Mouse (Mus musculus) liver, embryonic 14.5 days (tissue): ENCODE data around the gene Ift46. TPM values are rescaled to one million over a fixed set of nuclear protein-coding genes. Genes with fewer than 3 reads are reported as not detected.

Experiments
- ATAC-seq: fragments of 200-750 bp; cut with Nextera tagmentation; 2 replicates; pipeline ENCODE4 v1.8.0; 2017; ENCODE audit warnings: moderate number of reproducible peaks, mild to moderate bottlenecking, moderate library complexity; ENCODE audit not compliant: insufficient read depth
- DNase-seq, 3 experiments: peaks; one replicate each; pipeline ENCODE4 v3.0.0-alpha.2; 2012 to 2013; ENCODE audit warnings: low read depth in 3 of 3, low spot score in 3 of 3
- H3K27ac ChIP-seq: fragments of 300-500 bp; sonication (generic); 2 replicates; pipeline ENCODE4 v1.5.1; 2014; ENCODE audit warnings: moderate library complexity, mild to moderate bottlenecking, control low read depth, inconsistent platforms
- H3K27me3 ChIP-seq: fragments of 300-500 bp; sonication (generic); 2 replicates; pipeline ENCODE4 v1.6.1; 2014; ENCODE audit warnings: mild to moderate bottlenecking, low read length, moderate library complexity; ENCODE audit not compliant: control insufficient read depth, insufficient read depth
- H3K36me3 ChIP-seq: fragments of 300-500 bp; sonication (generic); replicated peaks from 2 replicates; pipeline ENCODE4 v1.6.1; 2014; ENCODE audit warnings: low read depth; ENCODE audit not compliant: control insufficient read depth, insufficient read depth
- H3K4me1 ChIP-seq, 2 experiments: fragments of 200-500 bp in 1 of 2; fragments of 300-500 bp in 1 of 2; sonication (generic) in 1 of 2; replicated peaks; 2 replicates each; pipeline ENCODE4 v1.6.1; 2012 to 2014; ENCODE audit warnings: antibody characterized with exemption in 1 of 2, inconsistent platforms in 1 of 2, low read length in 1 of 2; ENCODE audit not compliant: control insufficient read depth in 2 of 2, insufficient read depth in 2 of 2
- H3K4me2 ChIP-seq: fragments of 300-500 bp; sonication (generic); 2 replicates; pipeline ENCODE4 v1.6.1; 2014; ENCODE audit warnings: low read depth, mild to moderate bottlenecking, control low read depth, moderate library complexity
- H3K4me3 ChIP-seq, 2 experiments: fragments of 200-500 bp in 1 of 2; fragments of 300-500 bp in 1 of 2; sonication (generic) in 1 of 2; 2 replicates each; pipeline ENCODE4 v1.5.1; 2012 to 2014; ENCODE audit warnings: low read depth in 2 of 2, low read length in 2 of 2, mild to moderate bottlenecking in 2 of 2, control low read depth in 1 of 2, inconsistent platforms in 1 of 2, moderate library complexity in 1 of 2; ENCODE audit not compliant: insufficient read depth in 1 of 2
- H3K9ac ChIP-seq: fragments of 300-500 bp; sonication (generic); replicated peaks from 2 replicates; pipeline ENCODE4 v1.6.1; 2014; ENCODE audit warnings: mild to moderate bottlenecking, control low read depth, moderate library complexity
- H3K9me3 ChIP-seq: fragments of 300-500 bp; sonication (generic); 2 replicates; pipeline ENCODE4 v1.6.1; 2016; ENCODE audit warnings: low read length, mixed read lengths; ENCODE audit not compliant: control insufficient read depth
- CTCF ChIP-seq: IDR thresholded peaks from 2 replicates; pipeline ENCODE4 v1.5.1; 2016; ENCODE audit warnings: antibody characterized with exemption, low read depth, control low read depth
- EP300 ChIP-seq: IDR thresholded peaks from 2 replicates; pipeline ENCODE4 v1.6.1; 2016; ENCODE audit warnings: antibody characterized with exemption, low read depth
- WGBS: fragments of 180-500 bp; shearing (Covaris S2); extraction: QIAGEN DNeasy Blood & Tissue Kit; methylation state at CpG from one replicate; pipeline ENCODE4 v1.1.7; 2014; ENCODE audit not compliant: insufficient replicate concordance; 5-methylcytosine and 5-hydroxymethylcytosine counted together
- polyA plus RNA-seq, 2 experiments: library from polyadenylated mRNA; depleted of rRNA in 1 of 2; stranded (reverse) in 1 of 2; unstranded in 1 of 2; fragments of >200 nt; fragmentation: Nextera tagmentation in 1 of 2; extraction: Ambion mirVana in 1 of 2; gene quantifications; 2 replicates each; pipeline versions ENCODE4 v1.2.1 to v1.2.3; 2012 to 2014

Ift46 gene
- polyA plus RNA-seq, 2 experiments, result 11.3 to 17.3 TPM

- peak overlapping the region; percentile 62 for H3K4me2 ChIP-seq
- TF ChIP-seq EP300, result no peak
- TF ChIP-seq CTCF, result peak; percentile 26; the same call in 1 of the 2 replicates
- 2% methylated on average over 40 of the region's 40 CpGs for WGBS
- H3K4me1 ChIP-seq, result peaks cover 3 to 23% of the 10 kb centered on the region in 2 experiments
- H3K27ac ChIP-seq, result no peak overlapping the region
- no peak overlapping the region; the same call in 1 of the 2 replicates for H3K9ac ChIP-seq
- no peaks in the 10 kb centered on the region for H3K9me3 ChIP-seq
- DNase-seq (peak; percentile 33 to 44 (median 41)), ATAC-seq (peak; percentile 71)
- H3K4me3 ChIP-seq, result peak overlapping the region; percentile 44 to 45
- H3K36me3 ChIP-seq, result no peaks in the 10 kb centered on the region
- H3K27me3 ChIP-seq, result no peaks in the 10 kb centered on the region
Observed at GRCm38 (mm10) chr9:44721154-44721876, 46.4 kb upstream of the Ift46 start.

DNA sequence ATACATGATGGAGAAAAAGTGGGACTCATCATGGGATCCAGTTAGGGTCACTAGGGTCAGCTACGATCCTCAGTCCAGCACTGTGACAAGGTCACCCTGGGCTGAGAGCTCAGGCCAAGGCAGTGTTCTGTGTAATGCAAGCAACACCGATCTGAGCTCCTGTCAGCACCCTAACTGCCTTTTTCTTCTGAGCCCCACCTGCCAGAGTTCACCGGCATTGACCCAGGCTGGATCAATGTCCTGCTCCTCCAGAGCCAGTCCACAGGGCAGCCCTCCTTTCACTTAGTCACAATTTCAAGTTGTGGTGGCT, 45.9 kb upstream of the Ift46 start:
- Histone ChIP-seq H3K9me3 (no peaks in the 10 kb centered on the region), H3K36me3 (no peaks in the 10 kb centered on the region), H3K4me1 (peaks cover 3 to 22% of the 10 kb centered on the region in 2 experiments), H3K9ac (no peak overlapping the region), H3K27ac (no peak overlapping the region), H3K4me2 (peak overlapping the region; percentile 62; the same call in 1 of the 2 replicates), H3K4me3 (no peak overlapping the region), H3K27me3 (no peaks in the 10 kb centered on the region)
- WGBS, result 63% methylated on average over 3 of the region's 3 CpGs
- 0 out of 2 replicates have a peak, but pooled peaks have one; percentile 2 for ATAC-seq
- no peak for TF ChIP-seq EP300
- DNase-seq, result no peak

DNA sequence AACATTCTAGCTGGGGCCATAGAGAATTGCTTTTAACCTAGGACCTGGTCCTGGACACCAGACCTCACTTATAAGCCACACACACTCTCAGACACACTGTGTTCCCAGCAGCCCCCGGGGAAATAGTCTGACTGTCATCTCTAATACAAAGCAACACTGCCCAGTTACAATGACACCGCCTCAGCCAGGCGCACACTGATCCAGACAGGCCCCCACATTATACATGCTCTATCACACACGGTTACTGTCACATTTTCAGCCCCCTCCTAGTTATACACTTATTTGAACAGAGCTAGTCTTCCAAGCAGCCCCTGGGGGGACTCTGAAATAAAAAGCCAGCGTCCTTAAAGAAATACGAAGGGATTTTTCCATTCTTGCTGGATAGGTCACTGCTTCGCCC, 45.1 kb upstream of the Ift46 start:
- Histone ChIP-seq H3K4me3 (no peak overlapping the region), H3K4me1 (peaks cover 3 to 18% of the 10 kb centered on the region in 2 experiments), H3K9ac (no peak overlapping the region), H3K4me2 (no peak overlapping the region), H3K36me3 (no peaks in the 10 kb centered on the region), H3K27me3 (no peaks in the 10 kb centered on the region), H3K27ac (no peak overlapping the region), H3K9me3 (no peaks in the 10 kb centered on the region)
- TF ChIP-seq CTCF, result no peak
- no peak for TF ChIP-seq EP300
- ATAC-seq (no peak), DNase-seq (no peak)
- WGBS, result 55% methylated on average over 7 of the region's 7 CpGs

GRCm38 (mm10) chr9:44723008-44723407, 44.7 kb upstream of the Ift46 start:
- Histone ChIP-seq H3K4me3 (no peak overlapping the region), H3K36me3 (no peaks in the 10 kb centered on the region), H3K4me1 (peaks cover 3 to 18% of the 10 kb centered on the region in 2 experiments), H3K9ac (no peak overlapping the region), H3K27me3 (no peaks in the 10 kb centered on the region), H3K4me2 (no peak overlapping the region), H3K9me3 (no peaks in the 10 kb centered on the region), H3K27ac (no peak overlapping the region)
- TF ChIP-seq CTCF (no peak), EP300 (no peak)
- DNase-seq (no peak), ATAC-seq (no peak)
- WGBS, result 19% methylated on average over 7 of the region's 7 CpGs

DNA sequence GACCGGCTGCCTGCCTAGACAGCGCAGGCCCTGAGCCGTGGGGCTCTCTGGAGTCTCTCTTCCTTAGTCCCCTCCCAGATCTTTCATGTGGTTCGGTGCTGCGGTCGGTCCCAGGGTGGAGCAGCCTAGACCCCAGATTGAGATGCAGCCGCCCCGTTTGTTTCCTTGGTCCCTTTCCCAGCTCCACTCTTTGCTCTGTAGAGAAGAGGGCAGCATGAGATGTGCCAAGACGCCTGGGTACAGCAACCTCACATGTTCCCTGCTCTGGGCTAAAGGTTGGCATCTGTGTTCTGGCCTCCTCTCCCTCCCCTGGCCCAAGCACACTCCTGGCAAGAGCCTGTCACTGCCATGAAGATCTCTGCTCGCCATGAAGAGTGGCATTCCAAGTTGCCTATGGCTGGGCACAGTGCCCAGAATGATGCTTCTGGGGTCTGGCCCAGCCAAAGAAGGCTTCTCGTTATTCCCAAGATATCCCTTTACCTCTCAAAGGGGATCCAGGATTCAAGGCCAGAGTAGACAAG, 44.1 kb upstream of the Ift46 start:
- no peak overlapping the region for H3K4me2 ChIP-seq
- H3K36me3 ChIP-seq, result no peaks in the 10 kb centered on the region
- no peak overlapping the region for H3K9ac ChIP-seq
- no peaks in the 10 kb centered on the region for H3K9me3 ChIP-seq
- 49% methylated on average over 11 of the region's 11 CpGs for WGBS
- peaks cover 3 to 18% of the 10 kb centered on the region in 2 experiments for H3K4me1 ChIP-seq
- H3K27ac ChIP-seq, result no peak overlapping the region
- no peak overlapping the region for H3K4me3 ChIP-seq
- DNase-seq (no peak), ATAC-seq (no peak)
- H3K27me3 ChIP-seq, result no peaks in the 10 kb centered on the region
- TF ChIP-seq CTCF (no peak), EP300 (no peak)
